ENCODE assay signal across 19 mouse cellular contexts in genomic region chr17:90565186-90565585, GRCm38 (mm10).
"Had no signal": no experiment of that assay in that cellular context is flagged by ENCODE, and none has a peak within 500 bp of the region (broad histone marks: within the 10 kb centered on the region; RNA-seq: fewer than 3 reads in every experiment).

No protein-coding gene starts in this region.

- H3K4me3 ChIP-seq: limb, embryonic 15.5 days; liver, embryonic 12.5 days; megakaryocyte, embryonic 14.5 days; midbrain, embryonic 15.5 days; neural tube, embryonic 12.5 days; stomach, embryonic 15.5 days had no signal

- H3K27me3 ChIP-seq: limb, embryonic 15.5 days; liver, embryonic 12.5 days; megakaryocyte, embryonic 14.5 days; midbrain, embryonic 15.5 days; neural tube, embryonic 12.5 days; stomach, embryonic 15.5 days had no signal

- H3K9me3 ChIP-seq: limb, embryonic 15.5 days; liver, embryonic 12.5 days; midbrain, embryonic 15.5 days; neural tube, embryonic 12.5 days; stomach, embryonic 15.5 days had no signal

- H3K27ac ChIP-seq: limb, embryonic 15.5 days; liver, embryonic 12.5 days; macrophage; midbrain, embryonic 15.5 days; neural tube, embryonic 12.5 days; stomach, embryonic 15.5 days had no signal

- H3K4me1 ChIP-seq: limb, embryonic 15.5 days; liver, embryonic 12.5 days; megakaryocyte, embryonic 14.5 days; midbrain, embryonic 15.5 days; neural tube, embryonic 12.5 days; stomach, embryonic 15.5 days had no signal

- H3K4me2 ChIP-seq: limb, embryonic 15.5 days; liver, embryonic 12.5 days; lung, embryonic 14.5 days; midbrain, embryonic 11.5 days; midbrain, embryonic 15.5 days; neural tube, embryonic 12.5 days; stomach, embryonic 15.5 days had no signal

- DNase-seq: kidney, adult 9 months; kidney, postnatal 10 days; kidney, postnatal 4 days; layer of hippocampus, postnatal 36 days; lung, embryonic 14.5 days; lung, postnatal 14 days; retina, postnatal 1 day; right cerebral cortex, postnatal 4 days; spleen, adult 18-20 months; thymus, adult 2 months; thymus, postnatal 4 days had no signal

- ATAC-seq: liver, embryonic 12.5 days; midbrain, embryonic 15.5 days had no signal

- H3K9ac ChIP-seq: limb, embryonic 15.5 days; liver, embryonic 12.5 days; lung, embryonic 14.5 days; midbrain, embryonic 15.5 days; neural tube, embryonic 12.5 days; stomach, embryonic 15.5 days had no signal

- H3K36me3 ChIP-seq: limb, embryonic 15.5 days; liver, embryonic 12.5 days; midbrain, embryonic 15.5 days; neural tube, embryonic 12.5 days; stomach, embryonic 15.5 days had no signal
